Mouse (Mus musculus): ENCODE data around the gene Spata13. TPM values are rescaled to one million over a fixed set of nuclear protein-coding genes. Genes with fewer than 3 reads are reported as not detected.

Gene Spata13
- total RNA-seq, 2 experiments from 2014 or later = 18.9 to 19.6 TPM

- no peak for DNase-seq (ENCODE audit: low spot score in 2 of 2)
Observed at GRCm38 (mm10) chr14:60711590-60712288, 77.9 kb downstream of the Spata13 start.

DNA sequence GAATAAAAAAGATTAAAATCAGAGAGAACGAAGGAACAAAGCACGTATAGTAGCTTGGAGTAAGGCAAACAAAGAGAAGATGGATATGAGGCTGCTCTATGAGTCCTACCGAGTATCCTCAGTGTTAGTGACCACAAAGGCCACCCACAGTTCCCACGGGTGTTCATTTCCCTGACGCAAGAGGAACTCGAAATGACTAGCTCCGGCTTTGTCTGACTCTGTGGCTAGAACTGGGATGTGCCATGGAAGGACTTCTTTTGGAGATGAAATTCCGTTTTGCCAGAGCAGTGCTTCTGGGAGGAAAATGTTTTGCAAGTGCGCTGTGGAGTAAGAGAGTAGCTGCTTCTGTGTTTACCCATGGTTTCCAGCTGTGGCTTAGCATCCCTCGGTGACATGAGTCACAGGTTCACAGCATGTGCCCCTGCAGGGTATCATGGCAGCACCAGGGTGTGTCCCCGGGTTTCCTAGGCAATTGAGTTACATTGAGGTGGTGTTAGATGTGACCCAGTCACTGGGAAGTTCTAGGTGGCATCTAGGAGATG is 78.6 kb downstream of the Spata13 start:
- DNase-seq (ENCODE audit: low spot score in 2 of 2) = no peak

DNA sequence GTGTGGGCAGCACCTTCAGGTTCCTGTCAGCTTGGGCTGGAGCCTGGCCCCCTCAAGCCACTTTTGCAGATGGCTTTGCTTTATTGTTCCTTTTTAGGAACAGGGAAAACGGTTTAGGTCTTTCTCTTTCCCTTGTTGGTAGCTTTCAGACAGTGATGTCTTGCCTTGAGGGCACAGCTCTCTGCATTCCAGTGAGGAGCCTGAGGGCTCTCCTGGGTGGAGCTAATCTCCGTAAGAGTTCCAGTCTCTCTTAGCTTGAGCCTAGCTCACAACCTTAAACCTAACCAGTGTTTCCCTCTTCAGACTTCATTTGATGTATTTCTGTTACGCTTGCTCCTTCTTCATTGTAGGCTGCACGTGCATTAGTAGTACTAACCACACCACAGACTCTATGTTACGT is 81.9 kb downstream of the Spata13 start:
- DNase-seq (ENCODE audit: low spot score in 2 of 2) = no peak

DNA sequence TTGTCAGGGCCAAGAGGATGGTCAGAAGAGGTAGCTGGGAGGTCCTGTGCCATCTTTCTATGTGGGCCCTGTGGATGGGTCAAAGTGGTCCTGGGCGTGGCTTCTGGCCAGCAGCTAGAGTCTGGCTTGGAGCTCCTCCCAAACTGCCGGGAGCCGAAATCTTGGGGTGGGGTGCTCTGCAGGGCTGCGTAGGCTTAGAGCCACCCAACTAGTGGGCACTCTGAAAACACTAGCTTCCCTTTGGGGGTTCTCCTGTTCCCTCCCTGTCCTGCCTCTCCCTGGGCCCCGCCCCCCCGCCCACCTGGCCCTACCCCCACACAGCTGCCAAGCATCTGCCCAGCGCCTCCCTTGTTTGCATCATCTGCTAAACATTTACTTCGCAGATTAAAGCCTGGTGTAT is 87.5 kb downstream of the Spata13 start:
- no peak for DNase-seq (ENCODE audit: low spot score in 2 of 2)

DNA sequence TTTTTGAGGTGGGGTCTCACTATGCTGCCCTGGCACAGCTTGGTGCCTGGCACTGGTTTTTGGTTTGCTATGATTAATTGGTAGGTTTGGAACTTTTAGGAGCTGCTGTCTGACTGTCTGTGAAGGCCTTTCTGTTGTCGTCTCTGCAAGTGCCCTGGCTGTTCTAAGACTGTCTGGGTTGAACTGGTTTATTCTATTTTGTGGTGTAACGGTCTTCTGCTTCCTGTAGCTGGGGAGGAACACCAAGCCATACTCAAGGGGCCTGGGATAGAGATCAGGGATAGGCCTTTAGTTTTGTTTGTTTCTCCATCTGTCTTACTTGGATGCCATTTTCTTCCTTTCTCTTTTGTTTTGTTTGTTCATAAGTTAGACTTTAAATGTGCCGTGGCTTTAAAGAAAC is 88.1 kb downstream of the Spata13 start:
- no peak for DNase-seq (ENCODE audit: low spot score in 2 of 2)

- no peak for DNase-seq (ENCODE audit: low spot score in 2 of 2)
Observed at GRCm38 (mm10) chr14:60726091-60726490, 92.3 kb downstream of the Spata13 start.

DNA sequence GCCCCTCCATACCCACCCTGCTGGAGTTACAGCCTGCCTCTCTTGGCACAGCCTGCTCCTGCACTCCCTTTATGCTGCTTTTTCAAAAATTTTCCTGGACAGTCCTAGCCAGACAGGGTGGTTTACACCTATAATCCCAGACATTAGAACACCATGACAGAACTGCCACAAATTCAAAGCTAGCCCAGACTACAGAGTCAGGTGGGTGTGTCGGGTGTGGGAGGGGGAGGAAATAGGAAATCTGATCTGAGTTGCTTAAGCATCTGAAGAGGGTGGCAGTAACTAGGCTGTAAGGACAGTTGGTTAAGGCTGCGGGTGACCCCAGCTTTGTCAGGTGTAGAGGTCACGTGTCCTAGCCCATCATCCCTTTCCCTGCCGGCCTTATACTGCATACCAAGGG is 93.3 kb downstream of the Spata13 start:
- DNase-seq (ENCODE audit: low spot score in 2 of 2) = no peak

- no peak for DNase-seq (ENCODE audit: low spot score in 2 of 2)
Observed at GRCm38 (mm10) chr14:60732081-60732480, 98.3 kb downstream of the Spata13 start.

- peak; percentile 34 to 66 for DNase-seq (ENCODE audit: low spot score in 2 of 2)
Observed at GRCm38 (mm10) chr14:60732787-60733186, 99.0 kb downstream of the Spata13 start.

DNA sequence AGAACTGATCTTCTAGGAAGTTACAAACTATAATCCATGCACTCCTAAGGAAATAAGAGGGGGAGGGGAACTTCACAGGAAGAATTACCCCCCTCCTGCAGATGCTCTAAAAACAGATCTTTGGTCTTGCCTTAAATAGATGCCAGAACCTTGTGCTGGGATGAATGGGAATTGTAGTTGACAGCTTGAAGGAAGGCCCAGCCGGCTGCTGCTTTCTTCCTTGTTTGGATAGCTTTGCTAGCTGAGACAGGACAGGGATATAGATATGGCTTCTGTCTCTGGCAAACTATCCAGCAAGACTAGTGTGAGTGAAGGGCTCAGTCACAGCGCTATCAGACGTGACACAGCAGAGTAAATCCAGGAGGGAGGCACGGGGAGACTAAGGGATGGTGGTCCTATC is 99.9 kb downstream of the Spata13 start:
- no peak for DNase-seq (ENCODE audit: low spot score in 2 of 2)

DNA sequence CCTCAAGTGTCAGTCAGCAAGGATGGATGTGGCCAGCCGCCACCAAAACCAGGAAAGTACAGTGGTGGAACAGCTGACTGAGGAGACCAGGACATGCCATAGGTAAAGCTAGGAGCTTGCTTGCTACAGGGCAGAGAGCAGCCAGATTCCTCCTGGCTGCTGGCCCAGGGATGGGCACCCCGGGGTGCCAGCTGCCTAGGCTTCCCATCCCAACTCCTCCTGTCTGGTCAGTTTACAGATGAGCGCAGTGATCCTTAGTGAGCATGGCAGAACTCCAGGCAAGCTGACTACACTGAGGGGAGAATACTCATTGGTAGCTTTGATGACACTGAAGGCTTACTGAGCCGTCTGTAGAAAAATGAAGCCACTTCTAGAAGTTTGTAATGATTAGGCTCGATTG is 101.4 kb downstream of the Spata13 start:
- DNase-seq (ENCODE audit: low spot score in 2 of 2) = no peak

DNA sequence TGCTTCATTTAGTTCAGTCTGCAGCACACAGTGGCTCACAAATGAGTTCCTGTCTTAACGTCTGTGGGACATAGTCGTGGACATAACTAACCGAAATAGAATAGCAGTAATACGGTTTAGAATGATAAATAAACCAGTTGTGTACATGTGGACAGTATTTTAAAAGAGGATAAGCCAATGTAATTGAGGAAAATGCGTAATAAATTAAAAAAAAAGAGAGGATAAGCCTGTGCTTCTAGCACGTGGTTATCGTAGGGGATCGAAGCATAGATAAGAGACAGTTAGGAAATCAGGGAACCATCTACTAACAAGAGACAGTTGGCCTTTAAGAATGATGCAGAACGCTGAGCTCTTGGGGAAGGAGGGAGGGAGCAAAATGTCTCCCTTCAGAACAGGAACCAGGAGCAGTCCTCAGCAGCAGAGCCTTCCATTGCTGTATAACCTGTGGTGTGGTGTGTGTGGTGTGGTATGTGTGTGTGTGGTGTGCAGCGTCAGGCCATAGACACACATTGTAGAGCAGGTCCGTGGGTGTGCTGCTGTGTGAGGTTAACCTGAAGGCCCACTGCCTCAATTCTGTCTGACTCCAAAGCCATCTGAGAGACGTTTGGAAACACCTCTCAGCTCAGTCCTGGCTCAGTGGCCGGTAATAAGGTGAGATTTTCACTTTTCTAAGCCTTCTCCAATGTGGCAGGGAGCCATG is 102.2 kb downstream of the Spata13 start:
- DNase-seq (ENCODE audit: low spot score in 2 of 2) = no peak

DNA sequence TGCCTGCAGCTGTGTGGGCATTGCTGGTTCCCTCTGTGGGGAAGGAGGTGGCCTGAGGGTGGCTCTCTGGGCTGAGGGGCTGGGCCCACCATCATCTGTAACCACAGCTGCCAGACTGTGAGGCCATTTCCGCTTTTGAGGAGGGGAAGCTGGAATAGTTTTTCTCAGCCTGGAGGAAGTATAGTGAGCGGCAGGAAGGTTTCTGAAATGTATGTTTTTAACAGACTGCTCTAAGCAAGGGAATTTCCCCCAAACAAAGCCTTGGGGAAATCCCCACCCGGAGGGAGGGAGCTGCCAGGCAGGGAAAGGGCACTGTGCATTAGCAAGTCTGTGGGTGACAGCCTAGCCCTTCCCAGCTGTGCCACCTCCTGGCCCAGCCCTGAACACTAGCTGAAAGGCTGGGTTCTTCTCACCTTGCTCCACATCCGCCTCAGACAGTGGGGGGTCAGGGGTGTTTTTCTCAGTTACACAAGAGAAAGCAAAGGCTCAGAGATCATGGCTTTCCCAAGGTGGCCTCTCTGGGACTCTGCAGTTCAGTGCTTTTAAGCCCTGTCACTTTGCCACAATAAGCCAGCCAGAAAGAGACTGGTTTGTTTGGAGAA is 102.9 kb downstream of the Spata13 start:
- DNase-seq (ENCODE audit: low spot score in 2 of 2) = peak in 1 of 2 experiments; percentile 28

- no peak for DNase-seq (ENCODE audit: low spot score in 2 of 2)
Observed at GRCm38 (mm10) chr14:60737202-60737611, 103.4 kb downstream of the Spata13 start.

- no peak for DNase-seq (ENCODE audit: low spot score in 2 of 2)
Observed at GRCm38 (mm10) chr14:60738434-60738938, 104.7 kb downstream of the Spata13 start.

GRCm38 (mm10) chr14:60739155-60739554 is 105.4 kb downstream of the Spata13 start:
- DNase-seq (ENCODE audit: low spot score in 2 of 2) = no peak

DNA sequence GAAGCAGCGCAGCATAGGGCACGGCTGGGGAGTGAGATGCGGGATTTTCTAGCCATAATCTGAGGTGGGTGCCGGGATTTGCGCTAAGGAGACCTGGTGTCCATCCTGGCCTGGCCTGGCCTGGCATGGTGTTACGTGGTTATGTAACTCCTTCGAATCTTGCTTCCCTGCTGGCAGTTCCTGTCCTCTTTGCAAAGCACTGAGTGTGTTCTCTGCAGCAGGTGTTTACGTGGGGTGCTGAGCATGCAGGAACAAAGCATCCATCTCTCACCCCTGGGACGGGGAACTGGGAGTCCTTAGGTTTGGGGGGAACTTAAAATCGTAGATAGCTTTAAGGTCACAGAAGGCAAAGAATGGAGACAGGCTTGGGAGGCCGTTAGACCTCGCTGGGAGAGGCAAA is 105.8 kb downstream of the Spata13 start:
- no peak for DNase-seq (ENCODE audit: low spot score in 2 of 2)

DNA sequence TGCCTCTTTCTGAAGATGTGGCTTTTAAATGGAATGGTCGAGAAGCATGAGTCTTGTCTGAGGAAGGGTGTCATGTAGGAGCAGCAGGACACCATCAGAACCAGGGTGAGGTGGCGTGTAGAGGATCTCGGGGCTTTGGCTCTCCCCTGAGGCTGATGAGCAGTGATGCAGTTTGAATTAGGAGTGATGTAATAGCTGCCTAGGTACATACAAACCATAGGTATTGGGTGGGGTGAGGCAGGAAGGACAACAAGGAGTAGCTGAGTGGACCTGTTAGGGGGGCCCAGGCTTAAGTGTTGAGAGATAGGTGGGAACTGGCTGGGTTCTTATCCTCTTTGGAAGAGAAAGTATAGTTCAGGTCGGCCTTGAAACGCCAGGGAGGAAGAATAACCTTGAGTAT is 106.7 kb downstream of the Spata13 start:
- DNase-seq (ENCODE audit: low spot score in 2 of 2) = no peak

GRCm38 (mm10) chr14:60741033-60741432 is 107.2 kb downstream of the Spata13 start:
- no peak for DNase-seq (ENCODE audit: low spot score in 2 of 2)

DNA sequence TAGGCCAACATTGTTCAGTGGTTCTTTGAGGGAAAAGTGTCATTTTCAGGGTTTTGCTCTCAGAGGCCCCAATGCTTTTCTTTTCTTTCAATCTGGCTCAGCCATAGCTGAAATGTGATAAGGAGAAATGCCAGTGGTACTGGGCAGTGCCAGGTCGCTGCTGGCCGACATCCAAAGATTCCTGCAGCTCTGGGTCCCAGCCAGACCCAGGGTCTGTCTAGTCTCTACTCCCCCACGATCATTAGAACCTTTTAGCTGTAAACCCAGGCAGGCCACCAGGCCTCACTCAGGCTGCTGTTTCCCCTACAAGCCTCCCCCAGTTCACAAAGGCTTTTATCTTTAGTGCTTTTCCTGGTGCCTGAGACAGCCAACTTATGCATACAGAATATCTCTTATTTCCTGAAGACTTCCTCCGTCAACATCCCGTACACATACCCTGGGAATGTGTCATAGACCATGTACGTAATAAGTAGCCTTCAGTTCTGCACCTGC is 107.7 kb downstream of the Spata13 start:
- DNase-seq (ENCODE audit: low spot score in 2 of 2) = peak in 1 of 2 experiments; percentile 45

- DNase-seq (ENCODE audit: low spot score in 2 of 2) = no peak
Observed at GRCm38 (mm10) chr14:60743681-60744080, 109.9 kb downstream of the Spata13 start.

GRCm38 (mm10) chr14:60745201-60745600 is 111.4 kb downstream of the Spata13 start:
- no peak for DNase-seq (ENCODE audit: low spot score in 2 of 2)

Data from gastrocnemius, postnatal 4 days (tissue).